Mouse (Mus musculus): ENCODE measurements at regions not wholly inside any gene's neighbourhood (a gene's known extent, or its start where the extent isn't known, plus 50 kb on each side); places are given as distances from the start of the nearest gene placed in this dataset.

GRCm38 (mm10) chr15:61873047-61873446 is 950.2 kb upstream of the A1bg start:
- Histone ChIP-seq H3K4me1 (no peaks in the 10 kb centered on the region), H3K27me3 (replicated peaks) (no peaks in the 10 kb centered on the region), H3K9me3 (no peaks in the 10 kb centered on the region), H3K36me3 (replicated peaks; ENCODE audit: low read length) (no peaks in the 10 kb centered on the region), H3K4me3 (replicated peaks) (no peak overlapping the region)
- no peak for TF ChIP-seq GATA1 (IDR thresholded peaks at IDR 0.05; ENCODE audit: borderline replicate concordance, low read length)
- no peak for TF ChIP-seq FLI1 (IDR thresholded peaks at IDR 0.05; ENCODE audit: low read length)

DNA sequence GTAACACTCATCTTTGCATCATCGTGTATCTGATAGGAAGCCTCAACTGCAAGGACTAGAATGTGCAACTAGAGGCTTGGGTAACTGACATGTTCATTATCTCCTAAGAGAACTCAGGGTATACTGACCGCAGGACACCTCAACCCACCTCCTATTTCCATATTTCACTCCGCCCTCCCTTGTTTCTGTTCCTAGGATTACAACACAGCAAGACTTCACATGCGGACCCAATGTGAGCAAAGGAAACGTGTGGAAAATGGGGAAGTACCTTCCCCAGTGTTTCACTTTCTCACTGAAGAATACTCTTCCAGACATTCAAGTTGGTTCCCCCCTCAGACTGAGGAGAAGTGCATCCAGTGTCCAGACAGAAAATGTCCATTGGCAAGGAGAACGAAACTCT is 937.9 kb upstream of the A1bg start:
- Histone ChIP-seq H3K27me3 (replicated peaks) (no peaks in the 10 kb centered on the region), H3K4me3 (replicated peaks) (no peak overlapping the region), H3K9me3 (no peaks in the 10 kb centered on the region), H3K4me1 (no peaks in the 10 kb centered on the region), H3K36me3 (replicated peaks; ENCODE audit: low read length) (no peaks in the 10 kb centered on the region)
- TF ChIP-seq FLI1 (IDR thresholded peaks at IDR 0.05; ENCODE audit: low read length): no peak
- no peak for TF ChIP-seq GATA1 (IDR thresholded peaks at IDR 0.05; ENCODE audit: borderline replicate concordance, low read length)

DNA sequence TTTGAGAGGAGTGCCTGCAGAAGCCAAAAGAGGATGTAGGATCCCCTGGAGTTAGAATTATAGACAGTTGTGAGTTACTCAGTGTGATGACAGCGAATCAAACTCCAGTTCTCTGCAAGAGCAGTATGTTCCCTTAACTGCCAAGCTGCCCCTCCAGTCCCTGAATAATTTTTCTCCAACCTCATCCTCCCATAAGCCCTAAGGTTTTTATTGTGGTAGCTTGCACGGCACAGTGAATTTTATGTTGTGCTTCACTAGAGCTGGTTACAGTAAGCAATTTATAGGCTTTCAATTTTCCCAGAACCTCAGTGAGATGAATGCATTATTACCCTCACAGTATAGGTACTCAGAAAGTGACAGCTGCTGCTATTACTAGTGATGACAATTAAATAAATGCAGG is 933.1 kb upstream of the A1bg start:
- H3K36me3 ChIP-seq (replicated peaks; ENCODE audit: low read length): no peaks in the 10 kb centered on the region
- no peaks in the 10 kb centered on the region for H3K27me3 ChIP-seq (replicated peaks)
- no peaks in the 10 kb centered on the region for H3K9me3 ChIP-seq
- no peak overlapping the region for H3K4me3 ChIP-seq (replicated peaks)
- H3K4me1 ChIP-seq: no peaks in the 10 kb centered on the region
- TF ChIP-seq GATA1 (IDR thresholded peaks at IDR 0.05; ENCODE audit: borderline replicate concordance, low read length) (no peak), FLI1 (IDR thresholded peaks at IDR 0.05; ENCODE audit: low read length) (no peak)

DNA sequence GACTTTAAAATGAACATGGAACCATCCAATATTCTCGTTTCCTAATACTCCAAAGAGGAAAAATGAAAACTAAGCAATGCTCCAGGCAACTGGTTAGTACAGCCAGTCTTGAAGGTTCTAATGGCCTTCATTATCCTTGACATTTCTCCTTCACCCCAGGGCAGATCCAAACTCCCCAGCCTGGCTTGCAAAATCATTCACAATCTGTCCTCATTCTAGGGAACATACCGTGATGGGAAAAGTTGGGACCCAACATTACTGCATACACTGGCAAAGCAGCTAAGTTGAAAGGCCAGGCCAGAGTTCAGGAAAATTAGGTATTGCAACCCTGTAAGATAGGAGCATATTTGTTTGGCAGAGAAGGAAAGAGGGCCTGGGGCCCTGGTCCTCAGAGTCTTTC is 889.9 kb upstream of the A1bg start:
- TF ChIP-seq FLI1 (IDR thresholded peaks at IDR 0.05; ENCODE audit: low read length) (no peak), GATA1 (IDR thresholded peaks at IDR 0.05; ENCODE audit: borderline replicate concordance, low read length) (no peak)

DNA sequence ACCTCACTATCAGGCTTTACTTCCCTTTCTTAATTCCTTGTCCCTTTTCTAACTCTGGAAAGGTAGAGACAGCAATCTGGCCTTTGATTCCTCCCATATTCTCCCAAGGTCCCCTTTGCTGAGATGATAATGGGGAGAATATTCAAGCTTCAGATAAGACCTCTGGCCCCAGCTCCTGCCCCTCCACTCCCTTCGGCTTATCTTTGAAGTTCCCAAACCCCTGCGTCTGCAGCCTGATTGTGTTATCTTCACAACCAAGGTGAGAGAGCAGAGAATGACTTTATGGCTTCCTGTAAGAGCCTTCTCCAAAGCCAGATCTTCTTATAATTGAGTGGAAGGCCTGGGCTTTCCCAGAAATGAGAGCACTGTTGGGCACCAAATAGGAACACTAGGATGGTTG is 882.6 kb upstream of the A1bg start:
- H3K36me3 ChIP-seq (replicated peaks; ENCODE audit: low read length): no peaks in the 10 kb centered on the region

More for the DNA sequence above, 889.9 kb upstream of the A1bg start:
- H3K4me1 ChIP-seq: no peaks in the 10 kb centered on the region
- no peaks in the 10 kb centered on the region for H3K27me3 ChIP-seq (replicated peaks)
- no peak overlapping the region for H3K4me3 ChIP-seq (replicated peaks)
- H3K36me3 ChIP-seq (replicated peaks; ENCODE audit: low read length): no peaks in the 10 kb centered on the region
- H3K9me3 ChIP-seq: no peaks in the 10 kb centered on the region

DNA sequence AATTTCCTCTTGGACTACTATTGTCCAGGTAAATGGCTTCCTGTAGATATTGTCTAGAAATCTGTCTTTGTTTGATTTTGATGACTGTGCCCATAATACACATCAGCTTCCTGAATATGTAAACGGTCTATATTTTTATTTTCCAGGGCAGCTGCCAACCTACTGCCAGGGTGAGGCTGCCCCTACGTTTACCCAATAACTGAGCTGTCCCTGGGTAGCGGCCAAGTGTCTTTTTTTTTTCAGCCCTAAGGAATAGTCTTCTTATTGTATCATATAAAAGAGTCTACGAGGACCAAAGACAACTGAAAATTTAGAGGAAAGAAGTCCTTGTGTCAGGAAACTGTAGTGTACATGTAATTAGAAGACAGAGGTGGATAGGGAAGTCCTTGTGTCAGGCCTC is 877.3 kb upstream of the A1bg start:
- Histone ChIP-seq H3K4me3 (replicated peaks) (no peak overlapping the region), H3K4me1 (no peaks in the 10 kb centered on the region), H3K27me3 (replicated peaks) (no peaks in the 10 kb centered on the region), H3K36me3 (replicated peaks; ENCODE audit: low read length) (no peaks in the 10 kb centered on the region), H3K9me3 (no peaks in the 10 kb centered on the region)
- TF ChIP-seq FLI1 (IDR thresholded peaks at IDR 0.05; ENCODE audit: low read length): no peak
- no peak for TF ChIP-seq GATA1 (IDR thresholded peaks at IDR 0.05; ENCODE audit: borderline replicate concordance, low read length)

More for the DNA sequence above, 882.6 kb upstream of the A1bg start:
- TF ChIP-seq GATA1 (IDR thresholded peaks at IDR 0.05; ENCODE audit: borderline replicate concordance, low read length): no peak
- no peak for TF ChIP-seq FLI1 (IDR thresholded peaks at IDR 0.05; ENCODE audit: low read length)
- H3K4me3 ChIP-seq (replicated peaks): no peak overlapping the region
- H3K4me1 ChIP-seq: no peaks in the 10 kb centered on the region
- H3K27me3 ChIP-seq (replicated peaks): no peaks in the 10 kb centered on the region
- H3K9me3 ChIP-seq: no peaks in the 10 kb centered on the region

DNA sequence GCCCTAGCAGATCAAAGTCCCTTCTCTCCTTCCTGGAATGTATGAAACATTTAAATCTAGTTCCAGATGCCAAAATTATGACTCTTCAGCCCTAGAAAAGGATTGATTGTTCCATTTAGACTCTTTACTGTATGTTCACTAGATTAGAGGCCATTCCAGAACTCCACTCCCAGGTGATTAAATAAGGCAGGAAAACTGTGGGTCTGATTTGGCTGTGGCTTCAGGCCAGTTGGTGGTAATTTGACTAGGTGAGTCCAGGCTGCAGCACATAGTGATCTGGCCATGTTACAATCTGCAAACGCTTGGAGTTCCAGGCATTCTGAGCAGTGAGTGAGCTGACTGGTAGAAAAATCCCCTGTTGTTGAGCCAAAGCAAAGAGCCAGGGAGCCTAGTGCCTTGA is 875.0 kb upstream of the A1bg start:
- H3K27me3 ChIP-seq (replicated peaks): no peaks in the 10 kb centered on the region
- H3K36me3 ChIP-seq (replicated peaks; ENCODE audit: low read length): no peaks in the 10 kb centered on the region
- H3K4me1 ChIP-seq: no peaks in the 10 kb centered on the region
- H3K9me3 ChIP-seq: no peaks in the 10 kb centered on the region
- TF ChIP-seq GATA1 (IDR thresholded peaks at IDR 0.05; ENCODE audit: borderline replicate concordance, low read length): no peak
- TF ChIP-seq FLI1 (IDR thresholded peaks at IDR 0.05; ENCODE audit: low read length): no peak
- H3K4me3 ChIP-seq (replicated peaks): no peak overlapping the region

DNA sequence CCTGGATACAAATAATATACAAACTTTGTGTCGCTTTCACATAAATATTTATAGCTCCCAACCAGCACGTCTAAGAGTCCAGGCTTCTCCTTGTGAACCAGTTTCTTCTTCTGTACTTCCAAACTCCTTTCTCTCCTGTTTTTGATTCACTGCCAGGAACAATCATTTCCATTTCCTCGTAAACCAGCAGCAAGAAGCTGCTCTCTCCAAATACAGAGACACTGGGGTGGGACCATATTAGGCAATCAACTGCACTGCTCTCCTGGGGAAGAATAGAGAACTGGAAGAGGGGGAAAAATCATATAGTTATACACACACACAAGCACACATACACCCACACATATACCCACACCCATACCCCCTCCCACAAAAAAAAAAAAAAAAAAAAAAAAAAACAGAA is 871.7 kb upstream of the A1bg start:
- no peaks in the 10 kb centered on the region for H3K27me3 ChIP-seq (replicated peaks)

GRCm38 (mm10) chr15:61789847-61790562 is 867.2 kb upstream of the A1bg start:
- TF ChIP-seq FLI1 (IDR thresholded peaks at IDR 0.05; ENCODE audit: low read length) (no peak), GATA1 (IDR thresholded peaks at IDR 0.05; ENCODE audit: borderline replicate concordance, low read length) (no peak)
- no peaks in the 10 kb centered on the region for H3K36me3 ChIP-seq (replicated peaks; ENCODE audit: low read length)
- no peaks in the 10 kb centered on the region for H3K27me3 ChIP-seq (replicated peaks)
- H3K9me3 ChIP-seq: no peaks in the 10 kb centered on the region
- no peak overlapping the region for H3K4me3 ChIP-seq (replicated peaks)
- no peaks in the 10 kb centered on the region for H3K4me1 ChIP-seq

More for the DNA sequence above, 871.7 kb upstream of the A1bg start:
- H3K9me3 ChIP-seq: no peaks in the 10 kb centered on the region
- no peak overlapping the region for H3K4me3 ChIP-seq (replicated peaks)
- no peaks in the 10 kb centered on the region for H3K36me3 ChIP-seq (replicated peaks; ENCODE audit: low read length)
- no peaks in the 10 kb centered on the region for H3K4me1 ChIP-seq
- TF ChIP-seq FLI1 (IDR thresholded peaks at IDR 0.05; ENCODE audit: low read length) (no peak), GATA1 (IDR thresholded peaks at IDR 0.05; ENCODE audit: borderline replicate concordance, low read length) (no peak)

DNA sequence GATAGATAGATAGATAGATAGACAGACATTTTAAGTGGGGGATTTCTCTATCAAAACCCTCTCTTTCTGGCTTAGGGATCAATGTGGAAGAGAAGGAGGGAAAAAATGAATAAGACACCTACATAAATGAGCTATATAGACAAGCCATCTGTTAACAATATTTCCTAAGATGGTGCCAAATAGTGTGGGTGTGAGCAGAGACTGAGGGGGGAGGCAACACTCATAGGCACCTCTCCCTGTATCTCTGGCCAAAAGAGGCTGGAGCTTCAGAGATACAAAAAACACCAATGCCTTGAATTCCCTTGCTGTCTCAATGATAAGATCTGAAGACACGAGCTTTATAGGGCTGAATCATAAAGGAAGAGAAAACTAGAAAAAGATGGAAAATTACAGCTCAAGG is 864.2 kb upstream of the A1bg start:
- no peak for TF ChIP-seq FLI1 (IDR thresholded peaks at IDR 0.05; ENCODE audit: low read length)
- TF ChIP-seq GATA1 (IDR thresholded peaks at IDR 0.05; ENCODE audit: borderline replicate concordance, low read length): no peak
- Histone ChIP-seq H3K9me3 (no peaks in the 10 kb centered on the region), H3K36me3 (replicated peaks; ENCODE audit: low read length) (no peaks in the 10 kb centered on the region), H3K4me3 (replicated peaks) (no peak overlapping the region), H3K4me1 (no peaks in the 10 kb centered on the region), H3K27me3 (replicated peaks) (no peaks in the 10 kb centered on the region)

Data from megakaryocyte, embryonic 14.5 days (primary cell).